15 mouse cellular contexts compared by ENCODE assay signal in the genomic region with DNA sequence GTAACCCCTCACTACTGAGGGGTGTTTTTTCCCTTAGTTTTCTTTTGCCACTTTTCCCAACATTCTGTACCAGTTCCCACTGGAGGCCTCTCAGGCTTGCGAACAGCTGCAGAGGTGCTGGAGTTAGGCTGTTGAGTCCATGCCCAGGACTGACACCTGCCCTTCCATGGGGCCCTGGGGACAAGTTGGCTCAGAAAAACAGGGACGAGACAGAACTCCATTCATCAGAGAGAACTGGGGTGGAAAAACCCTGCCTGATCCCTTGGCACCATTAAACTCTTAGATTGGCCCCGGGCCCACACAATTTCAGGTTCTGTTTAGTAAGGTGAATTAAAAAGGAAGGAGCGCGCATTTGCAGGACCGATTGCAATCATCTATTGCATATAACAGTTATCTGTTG. TPM values are rescaled to one million over a fixed set of nuclear protein-coding genes. Genes with fewer than 3 reads are reported as not detected.
DNase-seq lines count a peak whose midpoint lies in the region; ATAC-seq lines count a peak whose summit lies in the region.
"Had no signal": no experiment of that assay in that cellular context is flagged by ENCODE, and none has a peak within 500 bp of the region (broad histone marks: within the 10 kb centered on the region; RNA-seq: fewer than 3 reads in every experiment).

No protein-coding gene starts in this region.

- H3K4me3 ChIP-seq in forebrain, embryonic 15.5 days: no peak overlapping the region
- no peak overlapping the region for H3K4me3 ChIP-seq in forebrain, embryonic 11.5 days (ENCODE audit: low read depth, low read length)
- no peak overlapping the region for H3K4me3 ChIP-seq in midbrain, embryonic 15.5 days
- H3K4me3 ChIP-seq in midbrain, embryonic 10.5 days: no peak overlapping the region
- H3K4me3 ChIP-seq: forebrain, embryonic 10.5 days; hindbrain, embryonic 10.5 days; left cerebral cortex, adult 2 months had no signal

- H3K9ac ChIP-seq in forebrain, embryonic 15.5 days (replicated peaks): no peak overlapping the region
- no peak overlapping the region for H3K9ac ChIP-seq in forebrain, embryonic 11.5 days (ENCODE audit: low read length)
- H3K9ac ChIP-seq in midbrain, embryonic 15.5 days: no peak overlapping the region
- H3K9ac ChIP-seq: liver, embryonic 14.5 days had no signal

- 56% methylated on average over 6 of the region's 6 CpGs for WGBS in forebrain, embryonic 15.5 days
- 86% methylated on average over 6 of the region's 6 CpGs for WGBS in forebrain, embryonic 11.5 days
- 69% methylated on average over 6 of the region's 6 CpGs for WGBS in midbrain, embryonic 15.5 days
- 87% methylated on average over 6 of the region's 6 CpGs for WGBS in midbrain, embryonic 10.5 days

- no peak overlapping the region for H3K27ac ChIP-seq in forebrain, embryonic 15.5 days (replicated peaks)
- H3K27ac ChIP-seq in forebrain, embryonic 11.5 days (ENCODE audit: low read depth, low read length): no peak overlapping the region
- H3K27ac ChIP-seq in midbrain, embryonic 15.5 days: no peak overlapping the region
- no peak overlapping the region for H3K27ac ChIP-seq in midbrain, embryonic 10.5 days (replicated peaks)
- H3K27ac ChIP-seq: forebrain, embryonic 10.5 days; hindbrain, embryonic 10.5 days; left cerebral cortex, adult 2 months; liver, embryonic 14.5 days had no signal

- H3K9me3 ChIP-seq in forebrain, embryonic 15.5 days: no peaks in the 10 kb centered on the region
- H3K9me3 ChIP-seq in forebrain, embryonic 11.5 days (ENCODE audit: control insufficient read depth, low read length): no peaks in the 10 kb centered on the region
- no peaks in the 10 kb centered on the region for H3K9me3 ChIP-seq in midbrain, embryonic 15.5 days
- no peaks in the 10 kb centered on the region for H3K9me3 ChIP-seq in midbrain, embryonic 10.5 days (replicated peaks)
- H3K9me3 ChIP-seq: forebrain, embryonic 10.5 days; hindbrain, embryonic 10.5 days had no signal

- peaks cover 33% of the 10 kb centered on the region for H3K4me1 ChIP-seq in forebrain, embryonic 15.5 days
- H3K4me1 ChIP-seq in forebrain, embryonic 11.5 days (replicated peaks; ENCODE audit: control insufficient read depth, insufficient read depth, low read length): no peaks in the 10 kb centered on the region
- 0 out of 2 replicates have a peak, but pooled peaks cover 3% of the 10 kb centered on the region for H3K4me1 ChIP-seq in midbrain, embryonic 15.5 days
- no peaks in the 10 kb centered on the region for H3K4me1 ChIP-seq in midbrain, embryonic 10.5 days
- H3K4me1 ChIP-seq: forebrain, embryonic 10.5 days; hindbrain, embryonic 10.5 days had no signal

- H3K27me3 ChIP-seq in forebrain, embryonic 15.5 days: 0 out of 2 replicates have a peak, but pooled peaks cover 2% of the 10 kb centered on the region
- H3K27me3 ChIP-seq in forebrain, embryonic 11.5 days (ENCODE audit: control insufficient read depth, insufficient read depth, low read length): peaks cover 2% of the 10 kb centered on the region; the same call in 1 of the 2 replicates
- no peaks in the 10 kb centered on the region; the same call in 1 of the 2 replicates for H3K27me3 ChIP-seq in midbrain, embryonic 15.5 days (replicated peaks)
- H3K27me3 ChIP-seq in midbrain, embryonic 10.5 days (ENCODE audit: low read depth, poor library complexity, severe bottlenecking): peaks cover 83% of the 10 kb centered on the region

- no peaks in the 10 kb centered on the region for H3K36me3 ChIP-seq in forebrain, embryonic 15.5 days
- H3K36me3 ChIP-seq in forebrain, embryonic 11.5 days (ENCODE audit: control insufficient read depth, insufficient read depth, low read length): no peaks in the 10 kb centered on the region
- H3K36me3 ChIP-seq in midbrain, embryonic 15.5 days (replicated peaks): no peaks in the 10 kb centered on the region
- H3K36me3 ChIP-seq in midbrain, embryonic 10.5 days: no peaks in the 10 kb centered on the region
- H3K36me3 ChIP-seq: forebrain, embryonic 10.5 days; hindbrain, embryonic 10.5 days had no signal

- 0 out of 2 replicates have a peak, but pooled peaks have one; percentile 35 for ATAC-seq in forebrain, embryonic 15.5 days (replicated peaks)
- ATAC-seq in forebrain, embryonic 11.5 days (replicated peaks; ENCODE audit: low FRiP score): no peak
- ATAC-seq in midbrain, embryonic 15.5 days (replicated peaks): peak; percentile 42; the same call in 1 of the 2 replicates
- no peak for ATAC-seq in frontal cortex, adult (ENCODE audit: low TSS enrichment)

- no peak overlapping the region for H3K4me2 ChIP-seq in forebrain, embryonic 15.5 days (replicated peaks)
- H3K4me2 ChIP-seq in forebrain, embryonic 11.5 days (ENCODE audit: low read depth, low read length, severe bottlenecking): no peak overlapping the region
- no peak overlapping the region for H3K4me2 ChIP-seq in midbrain, embryonic 15.5 days

- no peak for DNase-seq in forebrain, embryonic 11.5 days (ENCODE audit: low spot score)
- DNase-seq in midbrain, embryonic 10.5 days (ENCODE audit: low spot score): no peak
- DNase-seq in gonadal fat pad, adult 2 months (ENCODE audit: low read depth): peak; percentile 59
- no peak for DNase-seq in heart, postnatal 36 days
- no peak for DNase-seq in ovary, adult 18-20 months (ENCODE audit: low spot score)
- DNase-seq: lung, postnatal 36 days had no signal

- intact Hi-C loops in heart, postnatal 36 days (cut with DNase I): no loop called here

RNA-seq across cellular contexts. Expression of gene Dcx, which starts 48.8 kb away (rescaled TPM):
- 353 and 362 TPM in 2 replicates for polyA plus RNA-seq in forebrain, embryonic 15.5 days (2015; fragmentation: Nextera tagmentation; extraction: Ambion mirVana)
- polyA plus RNA-seq in forebrain, embryonic 11.5 days (2014; fragmentation: Nextera tagmentation; extraction: Ambion mirVana): 80.7 and 81.7 TPM in 2 replicates
- polyA plus RNA-seq in midbrain, embryonic 15.5 days (2015; fragmentation: Nextera tagmentation; extraction: Ambion mirVana): 274 and 311 TPM in 2 replicates
- 23.3 and 53.1 TPM in 2 replicates for polyA plus RNA-seq in midbrain, embryonic 10.5 days (2016; fragmentation: Nextera tagmentation; extraction: Ambion mirVana)
- not detected in 2 replicates for polyA plus RNA-seq in gonadal fat pad, adult 2 months (2012; rRNA removed)
- total RNA-seq in heart, postnatal 36 days (2021): not detected
- total RNA-seq: ES-E14; heart, adult 18-20 months had no signal

RNA-seq across cellular contexts. Expression of gene Capn6, which starts 57.1 kb away (rescaled TPM):
- polyA plus RNA-seq in forebrain, embryonic 15.5 days (2015; fragmentation: Nextera tagmentation; extraction: Ambion mirVana): 1.4 and 2.0 TPM in 2 replicates
- 18.4 and 19.1 TPM in 2 replicates for polyA plus RNA-seq in forebrain, embryonic 11.5 days (2014; fragmentation: Nextera tagmentation; extraction: Ambion mirVana)
- polyA plus RNA-seq in midbrain, embryonic 15.5 days (2015; fragmentation: Nextera tagmentation; extraction: Ambion mirVana): 1.6 and 2.2 TPM in 2 replicates
- 10.3 and 10.5 TPM in 2 replicates for polyA plus RNA-seq in midbrain, embryonic 10.5 days (2016; fragmentation: Nextera tagmentation; extraction: Ambion mirVana)
- polyA plus RNA-seq in gonadal fat pad, adult 2 months (2012; rRNA removed): 2.0 and 2.2 TPM in 2 replicates
- 1 to 10 TPM; 1.0 to 1.2 TPM for total RNA-seq in heart, postnatal 36 days (2021)

Comparison
In these comparisons a context has a peak if more than half of its experiments do, and no peak if none do; other contexts are left out.
1. ATAC-seq: peak in forebrain, embryonic 15.5 days (single experiment) and midbrain, embryonic 15.5 days (single experiment); none in forebrain, embryonic 11.5 days (single experiment) and frontal cortex, adult (single experiment).
2. RNA of gene Dcx, which starts 48.8 kb away (polyA plus RNA-seq): 353 to 362 TPM in forebrain, embryonic 15.5 days, 274 to 311 TPM in midbrain, embryonic 15.5 days, 80.7 to 81.7 TPM in forebrain, embryonic 11.5 days and 23.3 to 53.1 TPM in midbrain, embryonic 10.5 days; not detected in gonadal fat pad, adult 2 months; every median in the first group is over 10 times any median in the second.